Comparison of ENCODE assay signal across 24 mouse cellular contexts in genomic region chr15:86952593-86952992, GRCm38 (mm10).
DNase-seq lines count a peak whose midpoint lies in the region; ATAC-seq and TF ChIP-seq lines count a peak whose summit lies in the region.
"Had no signal": no experiment of that assay in that cellular context is flagged by ENCODE, and none has a peak within 500 bp of the region (broad histone marks: within the 10 kb centered on the region; RNA-seq: fewer than 3 reads in every experiment).

No protein-coding gene starts in this region.

- no peak overlapping the region for H3K4me3 ChIP-seq in forebrain, embryonic 14.5 days (ENCODE audit: low read depth, low read length)
- no peak overlapping the region for H3K4me3 ChIP-seq in forebrain, embryonic 13.5 days
- H3K4me3 ChIP-seq in forebrain, postnatal 0 days (ENCODE audit: low read depth, low read length), result no peak overlapping the region
- no peak overlapping the region for H3K4me3 ChIP-seq in forebrain, embryonic 10.5 days
- H3K4me3 ChIP-seq: heart, embryonic 12.5 days; heart, embryonic 15.5 days; hindbrain, embryonic 10.5 days; hindbrain, embryonic 13.5 days; intestine, embryonic 15.5 days had no signal

- TF ChIP-seq CTCF in forebrain, postnatal 0 days (IDR thresholded peaks at IDR 0.05; ENCODE audit: low read depth), result no peak

- no peak; the same call in 1 of the 2 replicates for ATAC-seq in forebrain, embryonic 14.5 days
- ATAC-seq in forebrain, embryonic 13.5 days, result no peak; the same call in 1 of the 2 replicates
- peak; percentile 48; the same call in 1 of the 2 replicates for ATAC-seq in forebrain, postnatal 0 days
- ATAC-seq: hindbrain, embryonic 16.5 days; intestine, embryonic 15.5 days; Patski had no signal

- H3K27ac ChIP-seq in forebrain, embryonic 14.5 days (ENCODE audit: low read depth, low read length), result no peak overlapping the region
- no peak overlapping the region for H3K27ac ChIP-seq in forebrain, embryonic 13.5 days
- no peak overlapping the region for H3K27ac ChIP-seq in forebrain, postnatal 0 days (ENCODE audit: low read depth, low read length)
- no peak overlapping the region for H3K27ac ChIP-seq in forebrain, embryonic 10.5 days
- H3K27ac ChIP-seq: heart, embryonic 15.5 days; hindbrain, embryonic 10.5 days; hindbrain, embryonic 13.5 days; intestine, embryonic 15.5 days had no signal

- DNase-seq in forebrain, embryonic 14.5 days (ENCODE audit: low spot score), result peak; percentile 28
- DNase-seq in forebrain, postnatal 0 days, result no peak
- DNase-seq in forebrain, embryonic 10.5 days (ENCODE audit: extremely low spot score, low spot score), result no peak
- peak; percentile 63 for DNase-seq in retina, embryonic 14.5 days (ENCODE audit: low spot score)
- DNase-seq in c-Kit-positive CD71-positive TER-119-positive erythroid progenitor cells, embryonic 14.5 days (ENCODE audit: low spot score), result no peak
- DNase-seq: adrenal gland, postnatal 10 days; adrenal gland, postnatal 36 days; cerebellum, adult 11-12 months; cerebellum, adult 8-10 months; cerebellum, postnatal 10 days; cerebellum, postnatal 36 days; gastrocnemius, postnatal 25 days; heart, adult 18-20 months; heart, postnatal 10 days; heart, postnatal 36 days; kidney, adult 11 months had no signal

- no peak overlapping the region for H3K9ac ChIP-seq in forebrain, embryonic 14.5 days (ENCODE audit: low read length)
- no peak overlapping the region for H3K9ac ChIP-seq in forebrain, embryonic 13.5 days
- no peak overlapping the region for H3K9ac ChIP-seq in forebrain, postnatal 0 days
- H3K9ac ChIP-seq: heart, embryonic 12.5 days; heart, embryonic 15.5 days; hindbrain, embryonic 13.5 days; intestine, embryonic 15.5 days had no signal

- H3K4me2 ChIP-seq in forebrain, embryonic 14.5 days (ENCODE audit: low read length), result no peak overlapping the region
- H3K4me2 ChIP-seq in forebrain, embryonic 13.5 days, result no peak overlapping the region
- H3K4me2 ChIP-seq in forebrain, postnatal 0 days (ENCODE audit: low read depth), result no peak overlapping the region
- H3K4me2 ChIP-seq: heart, embryonic 12.5 days; heart, embryonic 15.5 days; hindbrain, embryonic 13.5 days; intestine, embryonic 15.5 days had no signal

- H3K4me1 ChIP-seq in forebrain, embryonic 14.5 days (ENCODE audit: control insufficient read depth, insufficient read depth, low read length), result no peaks in the 10 kb centered on the region; the same call in 1 of the 2 replicates
- H3K4me1 ChIP-seq in forebrain, embryonic 13.5 days, result no peaks in the 10 kb centered on the region
- H3K4me1 ChIP-seq in forebrain, postnatal 0 days (ENCODE audit: insufficient read depth), result no peaks in the 10 kb centered on the region
- H3K4me1 ChIP-seq in forebrain, embryonic 10.5 days, result no peaks in the 10 kb centered on the region
- H3K4me1 ChIP-seq: heart, embryonic 12.5 days; heart, embryonic 15.5 days; hindbrain, embryonic 10.5 days; intestine, embryonic 15.5 days had no signal

- no peaks in the 10 kb centered on the region for H3K36me3 ChIP-seq in forebrain, embryonic 14.5 days (ENCODE audit: control insufficient read depth, insufficient read depth, low read length)
- H3K36me3 ChIP-seq in forebrain, embryonic 13.5 days (ENCODE audit: poor library complexity, severe bottlenecking), result no peaks in the 10 kb centered on the region
- no peaks in the 10 kb centered on the region for H3K36me3 ChIP-seq in forebrain, postnatal 0 days (ENCODE audit: insufficient read depth)
- H3K36me3 ChIP-seq in forebrain, embryonic 10.5 days (replicated peaks), result no peaks in the 10 kb centered on the region
- H3K36me3 ChIP-seq: heart, embryonic 12.5 days; heart, embryonic 15.5 days; hindbrain, embryonic 10.5 days; hindbrain, embryonic 13.5 days; intestine, embryonic 15.5 days had no signal

- H3K9me3 ChIP-seq in forebrain, embryonic 14.5 days (replicated peaks; ENCODE audit: control insufficient read depth, low read length), result no peaks in the 10 kb centered on the region
- no peaks in the 10 kb centered on the region for H3K9me3 ChIP-seq in forebrain, embryonic 13.5 days (replicated peaks)
- H3K9me3 ChIP-seq in forebrain, postnatal 0 days (ENCODE audit: low read length), result no peaks in the 10 kb centered on the region
- no peaks in the 10 kb centered on the region for H3K9me3 ChIP-seq in forebrain, embryonic 10.5 days
- H3K9me3 ChIP-seq: heart, embryonic 12.5 days; heart, embryonic 15.5 days; hindbrain, embryonic 10.5 days; hindbrain, embryonic 13.5 days; intestine, embryonic 15.5 days had no signal

- WGBS in forebrain, embryonic 14.5 days, result 39% methylated on average over 5 of the region's 5 CpGs
- WGBS in forebrain, embryonic 13.5 days, result 42% methylated on average over 5 of the region's 5 CpGs
- WGBS in forebrain, postnatal 0 days, result 36% methylated on average over 5 of the region's 5 CpGs
- 55% methylated on average over 5 of the region's 5 CpGs for WGBS in forebrain, embryonic 10.5 days

- no peaks in the 10 kb centered on the region for H3K27me3 ChIP-seq in forebrain, embryonic 14.5 days (replicated peaks; ENCODE audit: control insufficient read depth, insufficient read depth, low read length)
- H3K27me3 ChIP-seq in forebrain, embryonic 13.5 days, result no peaks in the 10 kb centered on the region
- H3K27me3 ChIP-seq in forebrain, postnatal 0 days (ENCODE audit: insufficient read depth, low read length), result no peaks in the 10 kb centered on the region
- H3K27me3 ChIP-seq in forebrain, embryonic 10.5 days (ENCODE audit: poor library complexity, severe bottlenecking), result no peaks in the 10 kb centered on the region
- H3K27me3 ChIP-seq: heart, embryonic 12.5 days; heart, embryonic 15.5 days; hindbrain, embryonic 13.5 days; intestine, embryonic 15.5 days; Patski had no signal

Comparison
In these comparisons a context has a peak if more than half of its experiments do, and no peak if none do; other contexts are left out.
1. DNase-seq: peak in forebrain, embryonic 14.5 days (single experiment) and retina, embryonic 14.5 days (single experiment); none in forebrain, postnatal 0 days (single experiment), forebrain, embryonic 10.5 days (single experiment) and c-Kit-positive CD71-positive TER-119-positive erythroid progenitor cells, embryonic 14.5 days (single experiment).